Mouse (Mus musculus): Measurements from ENCODE around the gene Crygf. TPM values are rescaled to one million over a fixed set of nuclear protein-coding genes. Genes with fewer than 3 reads are reported as not detected.
"Not testable (repeated sequence)": the region's sequence is repeated elsewhere in the genome, so short reads cannot be mapped to it uniquely, and the experiment has no call there.

Crygf gene
- polyA plus RNA-seq (2012; rRNA removed): not detected in 2 replicates

DNA sequence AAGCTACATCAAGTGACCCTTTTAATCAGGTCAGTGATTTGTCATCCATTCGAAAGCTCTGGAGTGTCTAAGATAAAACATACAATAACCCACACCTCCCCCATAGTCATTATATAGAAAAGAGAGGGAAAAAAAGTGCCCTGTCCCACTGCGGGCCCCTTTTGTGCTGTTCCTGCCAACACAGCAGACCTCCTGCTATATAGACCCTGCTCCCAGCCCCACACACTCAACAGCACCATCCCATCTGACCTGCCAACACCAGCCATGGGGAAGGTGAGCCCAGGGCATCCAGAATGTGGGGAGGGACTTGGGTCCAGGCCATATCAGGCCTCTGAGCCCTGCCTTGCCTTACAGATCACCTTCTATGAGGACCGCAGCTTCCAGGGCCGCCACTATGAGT is at the start of gene Crygf:
Gene Crygf (plus strand): TSS at position 227 of the 400 bp plus-strand sequence.
- no peaks in the 10 kb centered on the region for H3K27me3 ChIP-seq (ENCODE audit: control insufficient read depth, insufficient read depth, low read length)
- DNase-seq: no peak
- TF ChIP-seq CTCF (IDR thresholded peaks at IDR 0.05; ENCODE audit: borderline replicate concordance, insufficient read depth, low read depth, low read length) (no peak), POLR2A (IDR thresholded peaks at IDR 0.05; ENCODE audit: borderline replicate concordance, insufficient read depth, low read length) (no peak)
- H3K27ac ChIP-seq (ENCODE audit: insufficient read depth, low read length): no peak within 1 kb of the TSS
- H3K4me1 ChIP-seq (ENCODE audit: control insufficient read depth, insufficient read depth, low read length): no peaks in the 10 kb centered on the region
- H3K4me3 ChIP-seq (replicated peaks; ENCODE audit: insufficient read depth, low read depth, low read length): no peak within 1 kb of the TSS
- WGBS: 89% methylated on average over 4 of the region's 4 CpGs

DNA sequence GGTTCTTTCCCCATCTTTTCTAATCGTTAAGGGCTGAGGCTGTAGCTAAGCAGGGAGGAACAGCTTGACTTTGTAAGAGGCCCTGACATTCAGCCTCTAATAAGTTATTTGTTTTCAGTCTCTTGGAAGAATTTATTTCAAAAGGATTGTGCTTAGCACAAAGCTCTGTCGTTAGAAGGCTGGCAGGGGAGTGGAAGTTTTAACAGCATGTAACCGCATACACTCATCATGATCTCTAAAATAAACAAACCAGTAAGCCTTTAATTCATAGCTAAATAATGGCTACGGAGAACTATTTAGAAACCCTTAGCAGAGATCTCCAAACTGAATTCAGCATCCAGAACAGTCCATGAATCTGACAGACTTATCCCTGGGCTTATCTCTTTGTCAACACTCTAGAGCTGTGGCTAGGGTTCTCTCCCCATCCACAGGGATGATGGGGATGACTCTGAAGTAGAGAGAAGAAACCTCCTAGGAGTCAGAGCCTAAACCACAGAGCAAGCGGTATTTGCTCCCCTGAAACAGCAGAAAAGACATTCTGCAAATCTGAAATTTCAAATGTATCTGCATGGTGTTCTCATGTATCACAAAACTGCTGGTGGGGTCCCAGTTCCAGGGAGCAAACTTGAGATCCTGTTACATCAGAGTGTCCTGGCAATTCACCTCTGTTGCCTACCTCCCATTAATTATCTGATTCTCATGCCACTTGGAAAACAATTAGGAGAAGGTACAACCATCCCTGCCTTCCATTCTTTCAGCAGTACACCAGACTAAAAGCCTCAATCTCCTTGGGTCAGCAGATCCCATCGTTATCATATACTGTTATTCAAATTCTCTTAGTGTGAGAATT is 734 bp upstream of the Crygf start:
- no peak for DNase-seq
- Histone ChIP-seq H3K27ac (ENCODE audit: insufficient read depth, low read length) (no peak overlapping the region), H3K4me1 (ENCODE audit: control insufficient read depth, insufficient read depth, low read length) (no peaks in the 10 kb centered on the region), H3K27me3 (ENCODE audit: control insufficient read depth, insufficient read depth, low read length) (no peaks in the 10 kb centered on the region), H3K4me3 (replicated peaks; ENCODE audit: insufficient read depth, low read depth, low read length) (no peak overlapping the region)
- TF ChIP-seq CTCF (IDR thresholded peaks at IDR 0.05; ENCODE audit: borderline replicate concordance, insufficient read depth, low read depth, low read length) (no peak), POLR2A (IDR thresholded peaks at IDR 0.05; ENCODE audit: borderline replicate concordance, insufficient read depth, low read length) (no peak)
- 64% methylated on average over 6 of the region's 6 CpGs for WGBS

DNA sequence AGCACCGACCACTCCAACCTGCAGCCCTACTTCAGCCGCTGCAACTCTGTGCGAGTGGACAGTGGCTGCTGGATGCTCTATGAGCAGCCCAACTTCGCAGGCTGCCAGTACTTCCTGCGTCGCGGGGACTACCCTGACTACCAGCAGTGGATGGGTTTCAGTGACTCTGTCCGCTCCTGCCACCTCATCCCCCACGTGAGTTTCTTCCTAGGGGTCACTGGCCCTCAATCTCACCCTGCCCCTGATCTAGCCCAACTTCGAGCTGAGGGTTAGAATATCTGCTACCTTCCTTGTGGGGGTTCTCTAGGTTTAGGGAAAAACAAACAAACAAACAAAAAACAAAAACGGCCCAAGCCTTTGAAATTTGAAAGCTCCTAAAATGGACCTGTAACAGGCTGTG is 376 bp downstream of the Crygf start:
- not testable (repeated sequence) for H3K27ac ChIP-seq (ENCODE audit: insufficient read depth, low read length); H3K4me3 ChIP-seq (replicated peaks; ENCODE audit: insufficient read depth, low read depth, low read length); DNase-seq; H3K27me3 ChIP-seq (ENCODE audit: control insufficient read depth, insufficient read depth, low read length); H3K4me1 ChIP-seq (ENCODE audit: control insufficient read depth, insufficient read depth, low read length)
- whole genome bisulfite sequencing: 90% methylated on average over 11 of the region's 11 CpGs

DNA sequence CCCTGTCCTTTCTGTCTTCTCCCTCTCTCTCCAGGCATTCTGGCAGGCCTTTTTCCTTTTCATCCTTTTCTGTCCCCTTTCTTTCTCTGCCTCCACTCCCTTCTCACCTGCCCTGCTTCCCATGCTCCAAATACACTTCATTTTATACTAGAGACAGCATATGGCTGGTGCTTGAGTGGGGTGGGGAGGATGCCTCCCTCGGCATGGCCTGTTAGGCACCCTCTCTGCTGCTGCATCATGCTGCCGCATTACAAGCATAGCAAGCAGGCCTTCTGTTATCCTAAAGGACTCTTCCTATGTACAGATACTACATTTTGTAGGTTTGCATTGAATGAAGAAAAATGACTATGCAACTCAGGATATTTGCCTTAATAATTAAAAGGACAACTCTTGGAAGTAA is 3.7 kb downstream of the Crygf start:
- Histone ChIP-seq H3K4me3 (replicated peaks; ENCODE audit: insufficient read depth, low read depth, low read length) (no peak overlapping the region), H3K27me3 (ENCODE audit: control insufficient read depth, insufficient read depth, low read length) (no peaks in the 10 kb centered on the region), H3K27ac (ENCODE audit: insufficient read depth, low read length) (no peak overlapping the region), H3K4me1 (ENCODE audit: control insufficient read depth, insufficient read depth, low read length) (no peaks in the 10 kb centered on the region)
- no peak for DNase-seq
- no peak for TF ChIP-seq POLR2A (IDR thresholded peaks at IDR 0.05; ENCODE audit: borderline replicate concordance, insufficient read depth, low read length)
- TF ChIP-seq CTCF (IDR thresholded peaks at IDR 0.05; ENCODE audit: borderline replicate concordance, insufficient read depth, low read depth, low read length): no peak
- WGBS: 43% methylated on average over 2 of the region's 2 CpGs

DNA sequence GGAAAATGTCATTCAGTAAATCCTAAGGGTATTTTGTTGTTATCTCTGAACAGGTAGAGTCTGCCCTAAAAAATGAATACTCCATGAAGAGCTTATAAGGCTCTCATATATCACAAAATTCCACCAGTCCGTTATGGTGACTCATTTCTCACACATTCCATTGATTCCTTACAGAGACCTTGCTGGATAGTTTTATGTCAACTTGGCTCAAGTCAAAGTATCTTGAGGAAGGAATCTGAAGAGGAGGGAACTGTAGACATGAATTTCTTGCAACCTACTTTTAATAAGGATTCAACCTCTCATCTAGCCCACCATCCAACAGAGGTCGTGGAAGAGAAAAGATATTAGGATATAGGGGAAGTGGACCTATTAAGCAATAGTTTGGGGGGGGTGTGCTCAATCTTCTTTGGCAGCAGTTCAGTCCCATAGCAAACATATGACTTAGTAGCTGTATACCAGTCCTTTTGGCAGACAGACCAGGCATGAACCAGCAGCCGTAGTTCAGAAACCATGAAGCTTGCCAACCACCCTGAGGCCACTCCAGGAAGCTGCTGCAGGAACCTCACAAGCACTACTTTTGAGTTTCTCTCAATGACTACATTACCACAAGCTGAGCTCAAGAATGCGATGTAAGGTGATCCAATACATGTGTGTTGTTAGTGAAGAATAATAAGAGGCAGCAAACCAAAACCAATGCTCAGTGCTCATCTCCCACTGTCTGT is 5.9 kb downstream of the Crygf start:
- no peak for TF ChIP-seq POLR2A (IDR thresholded peaks at IDR 0.05; ENCODE audit: borderline replicate concordance, insufficient read depth, low read length)
- TF ChIP-seq CTCF (IDR thresholded peaks at IDR 0.05; ENCODE audit: borderline replicate concordance, insufficient read depth, low read depth, low read length): no peak
- H3K4me3 ChIP-seq (replicated peaks; ENCODE audit: insufficient read depth, low read depth, low read length): no peak overlapping the region
- 67% methylated on average over 4 of the region's 4 CpGs for WGBS
- no peak for DNase-seq
- H3K4me1 ChIP-seq (ENCODE audit: control insufficient read depth, insufficient read depth, low read length): no peaks in the 10 kb centered on the region
- no peak overlapping the region for H3K27ac ChIP-seq (ENCODE audit: insufficient read depth, low read length)
- no peaks in the 10 kb centered on the region for H3K27me3 ChIP-seq (ENCODE audit: control insufficient read depth, insufficient read depth, low read length)

Other genes starting within 250 kb of the Crygf start
- 259 TPM in 2 replicates for gene Map2, start 248.8 kb downstream of the Crygf start, polyA plus RNA-seq (2012; rRNA removed)